ENCODE assay signal across 8 mouse cellular contexts in genomic region chr16:52450245-52451100, GRCm38 (mm10). TPM values are rescaled to one million over a fixed set of nuclear protein-coding genes. Genes with fewer than 3 reads are reported as not detected.
DNase-seq lines count a peak whose midpoint lies in the region; ATAC-seq and TF ChIP-seq lines count a peak whose summit lies in the region.

No protein-coding gene starts in this region.

- H3K4me2 ChIP-seq in embryonic facial prominence, embryonic 13.5 days, result peak overlapping the region; percentile 80
- H3K4me2 ChIP-seq in lung, embryonic 14.5 days, result peak overlapping the region; percentile 84

- peak; percentile 58 for TF ChIP-seq CTCF in layer of hippocampus, adult 2 months (conservative IDR thresholded peaks at IDR 0.05)
- TF ChIP-seq CTCF in lung, embryonic 14.5 days (IDR thresholded peaks at IDR 0.05; ENCODE audit: low read depth), result peak; percentile 43

- H3K9ac ChIP-seq in embryonic facial prominence, embryonic 13.5 days, result peak overlapping the region; percentile 75
- H3K9ac ChIP-seq in lung, embryonic 14.5 days, result peak overlapping the region; percentile 49

- H3K9me3 ChIP-seq in embryonic facial prominence, embryonic 13.5 days, result no peaks in the 10 kb centered on the region
- no peaks in the 10 kb centered on the region for H3K9me3 ChIP-seq in lung, embryonic 14.5 days (ENCODE audit: low read depth, low read length)

- intact Hi-C loops in heart, postnatal 14 days (cut with DNase I), result loop anchor here (1.0 to 5.0 kb wide), 3 partner anchors 10 to 817 kb away; no protein-coding TSS in a partner anchor

- peaks cover 27% of the 10 kb centered on the region for H3K4me1 ChIP-seq in embryonic facial prominence, embryonic 13.5 days
- peaks cover 3% of the 10 kb centered on the region; the same call in 1 of the 2 replicates for H3K4me1 ChIP-seq in lung, embryonic 14.5 days (ENCODE audit: insufficient read depth)

- peaks cover 9% of the 10 kb centered on the region; the same call in 1 of the 2 replicates for H3K27me3 ChIP-seq in embryonic facial prominence, embryonic 13.5 days
- H3K27me3 ChIP-seq in lung, embryonic 14.5 days (ENCODE audit: insufficient read depth, low read length), result no peaks in the 10 kb centered on the region

- ATAC-seq in embryonic facial prominence, embryonic 13.5 days (ENCODE audit: insufficient number of reproducible peaks, insufficient read depth, low FRiP score, low TSS enrichment, low read depth), result no peak
- no peak for ATAC-seq in lung, embryonic 14.5 days (ENCODE audit: insufficient read depth)
- peak; percentile 29; the same call in 1 of the 2 replicates for ATAC-seq in neutrophil, adult 5-6 weeks (ENCODE audit: extremely low read depth, insufficient number of reproducible peaks, low FRiP score, poor library complexity, severe bottlenecking)

- H3K27ac ChIP-seq in embryonic facial prominence, embryonic 13.5 days, result peak overlapping the region; percentile 65
- H3K27ac ChIP-seq in layer of hippocampus, adult 2 months, result peak overlapping the region; percentile 91
- peak overlapping the region; percentile 63 for H3K27ac ChIP-seq in lung, embryonic 14.5 days (ENCODE audit: low read depth)

- no peaks in the 10 kb centered on the region for H3K36me3 ChIP-seq in embryonic facial prominence, embryonic 13.5 days
- no peaks in the 10 kb centered on the region for H3K36me3 ChIP-seq in lung, embryonic 14.5 days (ENCODE audit: insufficient read depth)

- H3K4me3 ChIP-seq in embryonic facial prominence, embryonic 13.5 days, result peak overlapping the region; percentile 65
- H3K4me3 ChIP-seq in layer of hippocampus, adult 2 months, result peak overlapping the region; percentile 79
- peak overlapping the region; percentile 64 for H3K4me3 ChIP-seq in lung, embryonic 14.5 days (ENCODE audit: low read depth, low read length)

- DNase-seq in CD4-positive helper T cell, adult 2 months (ENCODE audit: low read depth, low spot score), result peak; percentile 47
- DNase-seq in adrenal gland, postnatal 10 days, result peak; percentile 38
- peak; percentile 53 to 63 for DNase-seq in heart, postnatal 14 days
- peak; percentile 56 to 65 for DNase-seq in layer of hippocampus, adult 2 months (ENCODE audit: low spot score in 2 of 2)
- DNase-seq in lung, embryonic 14.5 days, result peak; percentile 75
- peak; percentile 37 for DNase-seq in urinary bladder, postnatal 25 days (ENCODE audit: low spot score)

- under 1% methylated on average over 28 of the region's 28 CpGs for WGBS in embryonic facial prominence, embryonic 13.5 days
- 1% methylated on average over 28 of the region's 28 CpGs for WGBS in lung, embryonic 14.5 days

RNA-seq across cellular contexts. Expression of gene Alcam, which starts 3.4 kb away (rescaled TPM):
- total RNA-seq in adrenal gland, postnatal 10 days (2021), result 10 to 100 TPM; 48.8 to 51.4 TPM
- 29.1 and 51.2 TPM in 2 replicates for polyA plus RNA-seq in embryonic facial prominence, embryonic 13.5 days (2015; fragmentation: Nextera tagmentation; extraction: Ambion mirVana)
- total RNA-seq in heart, postnatal 14 days (2021), result 1 to 10 TPM; 4.1 to 5.1 TPM
- total RNA-seq in layer of hippocampus, adult 2 months (2021), result 100 to 1,000 TPM; 113 to 116 TPM
- 46.9 and 52.0 TPM in 2 replicates for polyA plus RNA-seq in lung, embryonic 14.5 days (2014; fragmentation: Nextera tagmentation; extraction: Ambion mirVana)
- 121 and 136 TPM in 2 replicates for total RNA-seq in neutrophil, adult 5-6 weeks (2017)

Comparison
In these comparisons a context has a peak if more than half of its experiments do, and no peak if none do; other contexts are left out.
1. RNA of gene Alcam, which starts 3.4 kb away (total RNA-seq): 121 to 136 TPM in neutrophil, adult 5-6 weeks, 113 to 116 TPM in layer of hippocampus, adult 2 months and 48.8 to 51.4 TPM in adrenal gland, postnatal 10 days; 4.1 to 5.1 TPM in heart, postnatal 14 days; every median in the first group is over 4 times any median in the second.
2. Peak in every context shown above with its lines, with median percentiles within 50 percentile points of each other: DNase-seq, H3K27ac ChIP-seq and H3K4me3 ChIP-seq.